Mouse (Mus musculus): Measurements from ENCODE around the gene Zfp541. TPM values are rescaled to one million over a fixed set of nuclear protein-coding genes. Genes with fewer than 3 reads are reported as not detected.

The Zfp541 gene
- polyA plus RNA-seq, 1 experiment from 2014 or later: 0.04 TPM

DNA sequence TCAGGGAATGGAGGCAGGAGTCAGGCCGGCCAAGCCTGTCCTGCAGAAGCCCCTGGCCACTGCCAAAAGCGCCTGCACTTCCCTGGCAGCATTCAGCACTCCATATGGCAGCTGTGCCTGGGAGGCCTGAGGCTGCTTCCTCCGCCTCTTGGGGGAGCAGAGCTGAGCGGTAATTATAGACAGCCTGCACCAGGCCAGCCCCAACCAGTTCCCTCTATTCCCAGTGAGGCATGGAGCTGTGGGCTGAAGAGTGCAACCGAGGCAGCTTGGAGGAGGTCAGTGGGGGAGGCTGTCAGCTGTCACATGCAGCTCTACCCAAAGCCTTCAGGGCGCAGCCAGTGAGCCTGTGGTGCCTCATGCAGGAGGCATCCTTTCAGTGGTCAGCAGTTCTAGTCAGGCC, 42.1 kb downstream of the Zfp541 start:
- DNase-seq (ENCODE audit: low spot score) (no peak), ATAC-seq (replicated peaks; ENCODE audit: low FRiP score, low TSS enrichment, low read depth) (no peak)
- H3K4me1 ChIP-seq (replicated peaks; ENCODE audit: control insufficient read depth, insufficient read depth, low read length): peaks cover 13% of the 10 kb centered on the region
- 76% methylated on average over 6 of the region's 6 CpGs for WGBS
- peaks cover 55% of the 10 kb centered on the region for H3K36me3 ChIP-seq (ENCODE audit: control insufficient read depth, insufficient read depth, low read length)
- no peak overlapping the region for H3K4me2 ChIP-seq (ENCODE audit: low read length)
- H3K4me3 ChIP-seq (ENCODE audit: low read depth, low read length): no peak overlapping the region
- no peaks in the 10 kb centered on the region for H3K9me3 ChIP-seq (ENCODE audit: control insufficient read depth, low read length)
- no peaks in the 10 kb centered on the region for H3K27me3 ChIP-seq (replicated peaks; ENCODE audit: control insufficient read depth, insufficient read depth, low read length)
- H3K27ac ChIP-seq (ENCODE audit: low read depth): no peak overlapping the region
- H3K9ac ChIP-seq (ENCODE audit: low read length): no peak overlapping the region

DNA sequence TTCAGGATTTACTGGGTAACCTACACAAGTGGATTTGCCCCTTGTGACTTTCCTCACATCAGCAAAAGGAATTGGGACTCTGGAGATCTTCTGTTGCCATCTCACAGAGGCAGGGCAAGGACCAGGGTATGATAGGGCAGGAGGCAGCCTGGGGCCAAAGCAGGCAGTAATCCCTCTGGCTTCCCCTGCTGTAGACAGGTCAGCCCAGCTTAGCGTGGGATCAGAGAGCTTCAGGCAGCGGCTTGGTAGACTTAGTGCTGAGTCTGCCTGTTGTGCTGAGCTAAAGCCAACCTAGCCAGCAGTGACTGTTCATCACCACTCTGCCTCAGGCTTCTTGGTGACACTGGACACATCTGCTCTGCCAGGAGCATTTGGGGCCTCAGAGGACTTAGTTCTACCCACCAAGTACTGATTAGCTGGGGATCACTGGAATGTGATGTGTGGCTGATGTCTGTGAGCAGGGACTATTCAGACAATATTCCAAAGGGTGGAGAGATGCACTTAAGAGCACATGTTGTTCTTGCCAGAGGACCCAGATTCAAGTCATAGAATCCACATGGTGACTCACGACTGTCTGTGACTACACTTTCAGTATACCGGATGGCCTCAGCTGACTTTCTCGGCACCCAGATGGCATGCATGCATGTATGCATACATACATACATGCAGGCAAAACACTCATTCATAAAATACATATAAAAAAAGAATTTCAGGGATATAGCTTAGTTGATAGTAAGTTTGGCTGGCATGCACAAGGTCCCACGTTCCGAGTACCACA, 43.2 kb downstream of the Zfp541 start:
- WGBS: 91% methylated on average over 7 of the region's 7 CpGs
- Histone ChIP-seq H3K27me3 (replicated peaks; ENCODE audit: control insufficient read depth, insufficient read depth, low read length) (no peaks in the 10 kb centered on the region), H3K4me1 (replicated peaks; ENCODE audit: control insufficient read depth, insufficient read depth, low read length) (peaks cover 5% of the 10 kb centered on the region), H3K4me3 (ENCODE audit: low read depth, low read length) (no peak overlapping the region), H3K9me3 (ENCODE audit: control insufficient read depth, low read length) (no peaks in the 10 kb centered on the region), H3K4me2 (ENCODE audit: low read length) (no peak overlapping the region), H3K27ac (ENCODE audit: low read depth) (no peak overlapping the region), H3K36me3 (ENCODE audit: control insufficient read depth, insufficient read depth, low read length) (peaks cover 65% of the 10 kb centered on the region), H3K9ac (ENCODE audit: low read length) (no peak overlapping the region)
- no peak for DNase-seq (ENCODE audit: low spot score)
- no peak for ATAC-seq (replicated peaks; ENCODE audit: low FRiP score, low TSS enrichment, low read depth)

DNA sequence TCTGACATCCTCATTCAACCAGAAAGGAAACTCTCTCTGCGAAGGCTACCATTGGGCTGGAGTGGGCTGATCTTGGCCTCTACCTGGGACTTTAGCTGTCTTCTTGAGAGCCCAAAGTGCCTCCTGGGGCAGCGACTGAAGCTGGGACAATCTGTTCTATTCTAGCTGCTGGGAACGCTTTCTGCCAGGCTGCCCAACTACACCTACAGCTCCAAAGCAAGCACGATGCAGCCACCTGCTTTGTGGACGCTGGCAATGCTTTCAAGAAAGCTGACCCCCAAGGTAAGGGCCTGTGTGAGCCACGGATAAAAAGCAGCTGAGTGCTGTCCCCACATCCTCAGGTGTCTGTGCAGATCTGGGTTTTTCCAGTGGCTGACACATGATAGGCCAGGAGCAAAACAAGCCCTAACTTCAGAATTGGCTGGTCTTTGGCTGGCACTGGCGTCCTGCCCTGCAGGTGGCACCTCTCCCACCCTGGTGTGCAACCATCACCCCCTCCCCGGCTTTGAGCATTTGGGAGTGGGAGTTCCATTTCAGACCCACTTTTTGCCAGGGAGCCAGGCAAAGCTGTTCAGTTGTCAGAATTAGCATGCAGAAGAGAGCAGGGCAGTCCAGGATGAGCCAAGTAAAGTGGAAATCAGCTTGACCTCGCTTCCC, 47.4 kb downstream of the Zfp541 start:
- no peak overlapping the region for H3K4me2 ChIP-seq (ENCODE audit: low read length)
- DNase-seq (ENCODE audit: low spot score) (no peak), ATAC-seq (replicated peaks; ENCODE audit: low FRiP score, low TSS enrichment, low read depth) (no peak)
- 93% methylated on average over 9 of the region's 9 CpGs for WGBS
- no peaks in the 10 kb centered on the region for H3K9me3 ChIP-seq (ENCODE audit: control insufficient read depth, low read length)
- H3K9ac ChIP-seq (ENCODE audit: low read length): no peak overlapping the region
- H3K27ac ChIP-seq (ENCODE audit: low read depth): no peak overlapping the region
- no peaks in the 10 kb centered on the region for H3K4me1 ChIP-seq (replicated peaks; ENCODE audit: control insufficient read depth, insufficient read depth, low read length)
- H3K4me3 ChIP-seq (ENCODE audit: low read depth, low read length): no peak overlapping the region
- H3K36me3 ChIP-seq (ENCODE audit: control insufficient read depth, insufficient read depth, low read length): peaks cover 84% of the 10 kb centered on the region
- no peaks in the 10 kb centered on the region for H3K27me3 ChIP-seq (replicated peaks; ENCODE audit: control insufficient read depth, insufficient read depth, low read length)

DNA sequence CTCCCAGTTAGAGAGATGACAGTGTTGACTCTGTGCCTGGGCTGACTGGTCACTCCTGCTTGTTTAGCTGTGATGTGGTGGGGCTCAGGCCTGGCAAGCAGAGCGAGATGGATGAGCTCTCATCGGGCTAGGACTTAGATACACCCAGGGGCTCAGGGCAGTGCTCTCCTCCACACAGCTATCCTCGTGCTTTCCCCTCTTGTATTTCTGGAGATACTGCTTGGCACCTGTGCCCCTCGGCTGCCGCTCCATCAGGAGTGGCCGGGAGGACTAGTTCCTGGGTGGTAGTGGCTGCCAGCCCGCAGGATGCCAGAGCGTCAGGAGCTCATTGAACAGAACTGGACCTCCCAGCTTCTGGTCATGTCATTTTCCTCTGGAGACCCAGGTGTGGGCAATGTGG, 48.5 kb downstream of the Zfp541 start:
- no peaks in the 10 kb centered on the region for H3K4me1 ChIP-seq (replicated peaks; ENCODE audit: control insufficient read depth, insufficient read depth, low read length)
- no peak overlapping the region for H3K4me2 ChIP-seq (ENCODE audit: low read length)
- no peak for DNase-seq (ENCODE audit: low spot score)
- WGBS: 92% methylated on average over 8 of the region's 8 CpGs
- no peak overlapping the region for H3K27ac ChIP-seq (ENCODE audit: low read depth)
- no peaks in the 10 kb centered on the region for H3K27me3 ChIP-seq (replicated peaks; ENCODE audit: control insufficient read depth, insufficient read depth, low read length)
- no peak for ATAC-seq (replicated peaks; ENCODE audit: low FRiP score, low TSS enrichment, low read depth)
- no peaks in the 10 kb centered on the region for H3K9me3 ChIP-seq (ENCODE audit: control insufficient read depth, low read length)
- H3K36me3 ChIP-seq (ENCODE audit: control insufficient read depth, insufficient read depth, low read length): peaks cover 84% of the 10 kb centered on the region
- H3K4me3 ChIP-seq (ENCODE audit: low read depth, low read length): no peak overlapping the region
- no peak overlapping the region for H3K9ac ChIP-seq (ENCODE audit: low read length)

DNA sequence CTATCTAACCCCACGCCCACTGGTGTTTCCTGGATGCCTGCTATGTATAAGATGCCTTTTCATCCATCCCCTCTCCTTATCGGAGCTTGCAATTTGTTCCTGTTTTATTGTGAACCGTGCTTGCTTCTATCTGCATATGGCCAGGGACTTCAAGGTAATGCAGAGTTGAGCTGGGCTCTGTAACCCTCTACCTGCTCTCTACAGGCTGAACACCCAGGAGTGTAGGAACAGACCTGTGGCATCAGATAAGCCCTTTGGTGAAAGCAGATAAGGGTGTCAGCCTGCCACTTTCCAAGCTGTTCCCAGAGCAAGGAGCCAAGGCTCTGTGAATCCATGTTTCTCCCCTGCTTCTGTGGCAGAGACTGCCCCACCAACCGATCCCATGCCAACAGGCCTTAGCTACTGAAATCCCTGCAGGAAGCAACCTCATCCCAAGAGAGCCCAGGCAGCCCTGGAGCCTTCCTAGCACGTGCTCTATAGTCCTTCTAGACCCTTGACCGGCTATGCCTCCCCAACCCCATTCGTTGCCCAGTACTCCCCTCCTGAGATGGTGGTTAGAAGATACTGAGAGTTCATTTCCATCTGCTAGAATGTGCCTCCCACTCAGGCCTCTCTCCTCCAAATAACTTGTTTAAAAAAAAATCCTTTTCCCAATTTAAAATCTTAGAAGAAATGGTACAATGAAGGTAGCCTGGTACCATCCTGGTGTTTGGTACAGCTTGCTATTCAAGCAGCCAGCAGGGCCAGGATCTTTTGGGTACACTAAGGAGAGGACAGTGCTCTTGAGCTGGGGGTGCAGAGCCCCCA, 49.9 kb downstream of the Zfp541 start:
- Histone ChIP-seq H3K9ac (ENCODE audit: low read length) (no peak overlapping the region), H3K27me3 (replicated peaks; ENCODE audit: control insufficient read depth, insufficient read depth, low read length) (no peaks in the 10 kb centered on the region), H3K4me2 (ENCODE audit: low read length) (no peak overlapping the region), H3K9me3 (ENCODE audit: control insufficient read depth, low read length) (no peaks in the 10 kb centered on the region), H3K36me3 (ENCODE audit: control insufficient read depth, insufficient read depth, low read length) (peaks cover 95% of the 10 kb centered on the region), H3K4me3 (ENCODE audit: low read depth, low read length) (no peak overlapping the region), H3K27ac (ENCODE audit: low read depth) (no peak overlapping the region), H3K4me1 (replicated peaks; ENCODE audit: control insufficient read depth, insufficient read depth, low read length) (no peaks in the 10 kb centered on the region)
- whole genome bisulfite sequencing: 86% methylated on average over 7 of the region's 7 CpGs
- DNase-seq (ENCODE audit: low spot score) (no peak), ATAC-seq (replicated peaks; ENCODE audit: low FRiP score, low TSS enrichment, low read depth) (no peak)

DNA sequence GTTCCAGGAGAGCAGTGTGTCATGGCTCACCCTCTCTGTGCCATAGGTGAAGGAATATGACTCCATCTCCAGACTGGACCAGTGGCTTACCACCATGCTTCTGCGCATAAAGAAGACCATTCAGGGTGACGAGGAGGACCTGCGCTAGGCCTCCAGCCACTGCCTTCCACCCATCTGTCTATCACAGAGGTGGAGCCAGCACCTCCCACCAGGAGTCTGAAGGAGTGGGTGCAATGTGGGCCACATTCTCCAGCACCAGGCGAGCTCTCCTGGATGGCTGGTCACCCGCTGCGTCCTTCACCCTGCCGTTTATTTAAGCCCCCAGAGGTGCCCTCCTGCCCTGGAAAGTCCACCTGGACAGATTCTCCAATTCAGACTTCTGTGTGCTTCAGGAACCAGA, 54.8 kb downstream of the Zfp541 start:
- Histone ChIP-seq H3K9ac (ENCODE audit: low read length) (no peak overlapping the region), H3K36me3 (ENCODE audit: control insufficient read depth, insufficient read depth, low read length) (peaks cover 66% of the 10 kb centered on the region), H3K27me3 (replicated peaks; ENCODE audit: control insufficient read depth, insufficient read depth, low read length) (no peaks in the 10 kb centered on the region), H3K9me3 (ENCODE audit: control insufficient read depth, low read length) (no peaks in the 10 kb centered on the region), H3K4me3 (ENCODE audit: low read depth, low read length) (no peak overlapping the region), H3K4me2 (ENCODE audit: low read length) (no peak overlapping the region), H3K27ac (ENCODE audit: low read depth) (no peak overlapping the region), H3K4me1 (replicated peaks; ENCODE audit: control insufficient read depth, insufficient read depth, low read length) (peaks cover 4% of the 10 kb centered on the region)
- 93% methylated on average over 7 of the region's 7 CpGs for WGBS
- ATAC-seq (replicated peaks; ENCODE audit: low FRiP score, low TSS enrichment, low read depth): no peak
- no peak for DNase-seq (ENCODE audit: low spot score)

DNA sequence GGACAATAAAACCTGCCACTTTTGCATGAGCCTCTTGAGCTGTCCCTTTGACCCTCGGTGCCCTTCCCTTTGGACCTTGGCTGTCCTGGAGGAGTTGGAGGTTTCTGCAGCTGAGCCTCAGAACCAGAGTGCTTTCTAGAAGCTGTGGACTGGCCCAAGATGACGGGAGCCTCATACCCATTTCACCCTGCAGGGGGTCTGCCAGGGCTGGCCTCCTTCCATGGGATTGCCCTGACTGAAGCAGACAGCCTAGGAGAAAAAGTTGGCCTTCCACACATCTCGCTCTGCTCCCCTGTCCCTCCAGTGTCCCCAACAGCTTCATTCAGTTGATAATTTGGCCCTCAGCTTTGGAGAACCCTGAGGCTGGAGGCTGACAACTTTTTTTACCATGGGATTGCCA, 55.5 kb downstream of the Zfp541 start:
- no peaks in the 10 kb centered on the region for H3K27me3 ChIP-seq (replicated peaks; ENCODE audit: control insufficient read depth, insufficient read depth, low read length)
- no peak overlapping the region for H3K27ac ChIP-seq (ENCODE audit: low read depth)
- peaks cover 59% of the 10 kb centered on the region for H3K36me3 ChIP-seq (ENCODE audit: control insufficient read depth, insufficient read depth, low read length)
- DNase-seq (ENCODE audit: low spot score) (no peak), ATAC-seq (replicated peaks; ENCODE audit: low FRiP score, low TSS enrichment, low read depth) (no peak)
- peaks cover 4% of the 10 kb centered on the region for H3K4me1 ChIP-seq (replicated peaks; ENCODE audit: control insufficient read depth, insufficient read depth, low read length)
- H3K4me2 ChIP-seq (ENCODE audit: low read length): no peak overlapping the region
- H3K9ac ChIP-seq (ENCODE audit: low read length): no peak overlapping the region
- no peaks in the 10 kb centered on the region for H3K9me3 ChIP-seq (ENCODE audit: control insufficient read depth, low read length)
- H3K4me3 ChIP-seq (ENCODE audit: low read depth, low read length): no peak overlapping the region
- 86% methylated on average over 3 of the region's 3 CpGs for WGBS

DNA sequence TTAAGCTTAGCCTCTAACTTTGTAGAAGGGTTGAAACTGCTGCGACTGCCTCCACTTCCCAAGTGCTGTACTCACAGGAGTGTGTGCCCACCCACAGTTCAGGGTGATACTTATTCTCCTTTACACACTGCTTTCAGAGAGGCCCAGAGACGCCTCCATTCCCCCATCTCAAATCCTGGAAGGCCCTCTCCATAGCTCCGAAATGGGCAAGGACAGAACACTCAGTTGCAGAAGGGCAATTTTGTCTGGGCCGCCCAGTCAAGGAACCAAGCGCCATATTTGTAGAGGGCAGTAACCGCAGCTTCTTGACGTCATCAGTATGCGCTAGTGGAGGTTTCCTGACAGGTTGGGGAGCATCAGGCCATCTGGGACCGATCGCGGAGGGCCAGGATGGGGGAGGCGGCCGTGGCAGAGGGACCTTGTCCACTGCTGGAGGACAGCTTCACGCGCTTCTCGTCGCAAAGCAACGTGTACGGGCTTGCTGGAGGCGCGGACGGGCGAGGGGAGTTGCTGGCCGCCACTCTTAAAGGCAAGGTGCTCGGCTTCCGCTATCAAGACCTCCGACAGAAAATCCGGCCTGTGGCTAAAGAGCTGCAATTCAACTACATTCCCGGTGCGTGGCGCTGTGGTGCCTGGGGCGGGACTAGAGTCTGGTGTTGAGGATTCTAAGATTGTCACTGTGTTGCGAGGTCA, 58.1 kb downstream of the Zfp541 start, which contains the start of gene Kptn:
Kptn (plus strand) TSS at position 327 of the 693 bp plus-strand sequence.
- DNase-seq (ENCODE audit: low spot score) (peak; percentile 99), ATAC-seq (replicated peaks; ENCODE audit: low FRiP score, low TSS enrichment, low read depth) (peak; percentile 88)
- Histone ChIP-seq H3K27me3 (replicated peaks; ENCODE audit: control insufficient read depth, insufficient read depth, low read length) (no peaks in the 10 kb centered on the region), H3K4me1 (replicated peaks; ENCODE audit: control insufficient read depth, insufficient read depth, low read length) (peaks cover 4% of the 10 kb centered on the region), H3K9ac (ENCODE audit: low read length) (peak within 1 kb of the TSS; percentile 74), H3K4me2 (ENCODE audit: low read length) (peak within 1 kb of the TSS; percentile 57), H3K36me3 (ENCODE audit: control insufficient read depth, insufficient read depth, low read length) (peaks cover 44% of the 10 kb centered on the region), H3K4me3 (ENCODE audit: low read depth, low read length) (peak within 1 kb of the TSS; percentile 88), H3K9me3 (ENCODE audit: control insufficient read depth, low read length) (no peaks in the 10 kb centered on the region), H3K27ac (ENCODE audit: low read depth) (peak within 1 kb of the TSS; percentile 85)
- 2% methylated on average over 33 of the region's 33 CpGs for WGBS

Data from intestine, embryonic 14.5 days (tissue).